Mouse (Mus musculus): ENCODE measurements around the gene Gm960. TPM values are rescaled to one million over a fixed set of nuclear protein-coding genes. Genes with fewer than 3 reads are reported as not detected.

The Gm960 gene
- polyA plus RNA-seq, 1 experiment = not detected

GRCm38 (mm10) chr19:4720671-4721244 lies 22.3 kb upstream of the Gm960 start:
- Histone ChIP-seq H3K27me3 (ENCODE audit: control insufficient read depth, insufficient read depth, low read length) (no peaks in the 10 kb centered on the region), H3K27ac (ENCODE audit: insufficient read depth, low read length) (no peak overlapping the region), H3K36me3 (ENCODE audit: control insufficient read depth, insufficient read depth, low read length) (no peaks in the 10 kb centered on the region), H3K4me1 (ENCODE audit: control insufficient read depth, insufficient read depth, insufficient read length) (peaks cover 2% of the 10 kb centered on the region; the same call in 1 of the 2 replicates), H3K4me3 (ENCODE audit: extremely low read depth, insufficient read depth, insufficient read length) (no peak overlapping the region)
- 70% methylated on average over 11 of the region's 11 CpGs for WGBS
- TF ChIP-seq POLR2A (IDR thresholded peaks at IDR 0.05; ENCODE audit: low read depth, low read length) (no peak), CTCF (IDR thresholded peaks at IDR 0.05; ENCODE audit: extremely low read depth, insufficient read depth, insufficient read length, insufficient replicate concordance) (no peak)
- no peak for DNase-seq (ENCODE audit: low read depth in 1 of 2, low spot score in 2 of 2)

- Histone ChIP-seq H3K27ac (ENCODE audit: insufficient read depth, low read length) (no peak overlapping the region), H3K36me3 (ENCODE audit: control insufficient read depth, insufficient read depth, low read length) (no peaks in the 10 kb centered on the region), H3K4me1 (ENCODE audit: control insufficient read depth, insufficient read depth, insufficient read length) (peaks cover 2% of the 10 kb centered on the region; the same call in 1 of the 2 replicates), H3K4me3 (ENCODE audit: extremely low read depth, insufficient read depth, insufficient read length) (no peak overlapping the region), H3K27me3 (ENCODE audit: control insufficient read depth, insufficient read depth, low read length) (no peaks in the 10 kb centered on the region)
- TF ChIP-seq CTCF (IDR thresholded peaks at IDR 0.05; ENCODE audit: extremely low read depth, insufficient read depth, insufficient read length, insufficient replicate concordance) (no peak), POLR2A (IDR thresholded peaks at IDR 0.05; ENCODE audit: low read depth, low read length) (no peak)
- 89% methylated on average over 15 of the region's 15 CpGs for WGBS
- no peak for DNase-seq (ENCODE audit: low read depth in 1 of 2, low spot score in 2 of 2)
Observed at GRCm38 (mm10) chr19:4720112-4720511, 21.6 kb upstream of the Gm960 start.

- 77% methylated on average over 5 of the region's 5 CpGs for WGBS
- peaks cover 2% of the 10 kb centered on the region; the same call in 1 of the 2 replicates for H3K4me1 ChIP-seq (ENCODE audit: control insufficient read depth, insufficient read depth, insufficient read length)
- no peak overlapping the region for H3K4me3 ChIP-seq (ENCODE audit: extremely low read depth, insufficient read depth, insufficient read length)
- H3K27me3 ChIP-seq (ENCODE audit: control insufficient read depth, insufficient read depth, low read length) = peaks cover 2% of the 10 kb centered on the region; the same call in 1 of the 2 replicates
- H3K27ac ChIP-seq (ENCODE audit: insufficient read depth, low read length) = no peak overlapping the region
- H3K36me3 ChIP-seq (ENCODE audit: control insufficient read depth, insufficient read depth, low read length) = no peaks in the 10 kb centered on the region
- TF ChIP-seq POLR2A (IDR thresholded peaks at IDR 0.05; ENCODE audit: low read depth, low read length) = no peak
- no peak for TF ChIP-seq CTCF (IDR thresholded peaks at IDR 0.05; ENCODE audit: extremely low read depth, insufficient read depth, insufficient read length, insufficient replicate concordance)
- DNase-seq (ENCODE audit: low read depth in 1 of 2, low spot score in 2 of 2) = no peak
Observed at GRCm38 (mm10) chr19:4719351-4719764, 20.9 kb upstream of the Gm960 start.

GRCm38 (mm10) chr19:4718716-4719115 lies 20.2 kb upstream of the Gm960 start:
- Histone ChIP-seq H3K27me3 (ENCODE audit: control insufficient read depth, insufficient read depth, low read length) (peaks cover 2% of the 10 kb centered on the region; the same call in 1 of the 2 replicates), H3K36me3 (ENCODE audit: control insufficient read depth, insufficient read depth, low read length) (no peaks in the 10 kb centered on the region), H3K4me3 (ENCODE audit: extremely low read depth, insufficient read depth, insufficient read length) (no peak overlapping the region), H3K4me1 (ENCODE audit: control insufficient read depth, insufficient read depth, insufficient read length) (peaks cover 2% of the 10 kb centered on the region; the same call in 1 of the 2 replicates), H3K27ac (ENCODE audit: insufficient read depth, low read length) (no peak overlapping the region)
- WGBS = 24% methylated on average over 11 of the region's 12 CpGs
- DNase-seq (ENCODE audit: low read depth in 1 of 2, low spot score in 2 of 2) = no peak
- TF ChIP-seq POLR2A (IDR thresholded peaks at IDR 0.05; ENCODE audit: low read depth, low read length) (no peak), CTCF (IDR thresholded peaks at IDR 0.05; ENCODE audit: extremely low read depth, insufficient read depth, insufficient read length, insufficient replicate concordance) (no peak)

GRCm38 (mm10) chr19:4717281-4717680 lies 18.8 kb upstream of the Gm960 start:
- DNase-seq (ENCODE audit: low read depth in 1 of 2, low spot score in 2 of 2) = no peak
- no peak overlapping the region for H3K4me3 ChIP-seq (ENCODE audit: extremely low read depth, insufficient read depth, insufficient read length)
- WGBS = 96% methylated on average over 2 of the region's 2 CpGs
- no peak for TF ChIP-seq POLR2A (IDR thresholded peaks at IDR 0.05; ENCODE audit: low read depth, low read length)
- no peak for TF ChIP-seq CTCF (IDR thresholded peaks at IDR 0.05; ENCODE audit: extremely low read depth, insufficient read depth, insufficient read length, insufficient replicate concordance)
- H3K4me1 ChIP-seq (ENCODE audit: control insufficient read depth, insufficient read depth, insufficient read length) = peaks cover 2% of the 10 kb centered on the region; the same call in 1 of the 2 replicates
- peaks cover 3% of the 10 kb centered on the region; the same call in 1 of the 2 replicates for H3K27me3 ChIP-seq (ENCODE audit: control insufficient read depth, insufficient read depth, low read length)
- no peaks in the 10 kb centered on the region for H3K36me3 ChIP-seq (ENCODE audit: control insufficient read depth, insufficient read depth, low read length)
- no peak overlapping the region for H3K27ac ChIP-seq (ENCODE audit: insufficient read depth, low read length)

GRCm38 (mm10) chr19:4716756-4717155 lies 18.3 kb upstream of the Gm960 start:
- no peak overlapping the region for H3K27ac ChIP-seq (ENCODE audit: insufficient read depth, low read length)
- peaks cover 2% of the 10 kb centered on the region; the same call in 1 of the 2 replicates for H3K4me1 ChIP-seq (ENCODE audit: control insufficient read depth, insufficient read depth, insufficient read length)
- H3K36me3 ChIP-seq (ENCODE audit: control insufficient read depth, insufficient read depth, low read length) = no peaks in the 10 kb centered on the region
- DNase-seq (ENCODE audit: low read depth in 1 of 2, low spot score in 2 of 2) = no peak
- WGBS = 89% methylated on average over 14 of the region's 14 CpGs
- TF ChIP-seq CTCF (IDR thresholded peaks at IDR 0.05; ENCODE audit: extremely low read depth, insufficient read depth, insufficient read length, insufficient replicate concordance) = no peak
- no peak for TF ChIP-seq POLR2A (IDR thresholded peaks at IDR 0.05; ENCODE audit: low read depth, low read length)
- H3K4me3 ChIP-seq (ENCODE audit: extremely low read depth, insufficient read depth, insufficient read length) = no peak overlapping the region
- H3K27me3 ChIP-seq (ENCODE audit: control insufficient read depth, insufficient read depth, low read length) = peaks cover 8% of the 10 kb centered on the region

GRCm38 (mm10) chr19:4713886-4714285 lies 15.4 kb upstream of the Gm960 start:
- Histone ChIP-seq H3K4me3 (ENCODE audit: extremely low read depth, insufficient read depth, insufficient read length) (no peak overlapping the region), H3K36me3 (ENCODE audit: control insufficient read depth, insufficient read depth, low read length) (no peaks in the 10 kb centered on the region), H3K4me1 (ENCODE audit: control insufficient read depth, insufficient read depth, insufficient read length) (peaks cover 2% of the 10 kb centered on the region; the same call in 1 of the 2 replicates), H3K27me3 (ENCODE audit: control insufficient read depth, insufficient read depth, low read length) (peaks cover 12% of the 10 kb centered on the region), H3K27ac (ENCODE audit: insufficient read depth, low read length) (no peak overlapping the region)
- no peak for DNase-seq (ENCODE audit: low read depth in 1 of 2, low spot score in 2 of 2)
- 81% methylated on average over 3 of the region's 3 CpGs for WGBS
- TF ChIP-seq CTCF (IDR thresholded peaks at IDR 0.05; ENCODE audit: extremely low read depth, insufficient read depth, insufficient read length, insufficient replicate concordance) (no peak), POLR2A (IDR thresholded peaks at IDR 0.05; ENCODE audit: low read depth, low read length) (no peak)

Data from spleen, adult 2 months (tissue).